ENCODE assay signal across 8 mouse cellular contexts in genomic region chr10:4388384-4388745, GRCm38 (mm10). TPM values are rescaled to one million over a fixed set of nuclear protein-coding genes. Genes with fewer than 3 reads are reported as not detected.
A peak's percentile ranks its signal among the peaks of the same experiment; 100 is the strongest.
DNase-seq lines count a peak whose midpoint lies in the region; ATAC-seq lines count a peak whose summit lies in the region.

No protein-coding gene starts in this region.

- H3K27me3 ChIP-seq in embryonic facial prominence, embryonic 11.5 days (ENCODE audit: control insufficient read depth, insufficient read depth, low read length) = no peaks in the 10 kb centered on the region
- no peaks in the 10 kb centered on the region for H3K27me3 ChIP-seq in hindbrain, embryonic 10.5 days (ENCODE audit: insufficient read depth, poor library complexity, severe bottlenecking)
- H3K27me3 ChIP-seq in liver, embryonic 13.5 days = no peaks in the 10 kb centered on the region

- peak overlapping the region; percentile 98 for H3K9ac ChIP-seq in embryonic facial prominence, embryonic 11.5 days (replicated peaks; ENCODE audit: low read length)
- H3K9ac ChIP-seq in liver, embryonic 13.5 days = peak overlapping the region; percentile 98

- 1% methylated on average over 19 of the region's 19 CpGs for WGBS in embryonic facial prominence, embryonic 11.5 days
- under 1% methylated on average over 19 of the region's 19 CpGs for WGBS in hindbrain, embryonic 10.5 days
- WGBS in liver, embryonic 13.5 days (ENCODE audit: insufficient replicate concordance) = under 1% methylated on average over 19 of the region's 19 CpGs

- no peaks in the 10 kb centered on the region for H3K9me3 ChIP-seq in embryonic facial prominence, embryonic 11.5 days (replicated peaks; ENCODE audit: control insufficient read depth, low read length)
- 0 out of 2 replicates have a peak, but pooled peaks cover 7% of the 10 kb centered on the region for H3K9me3 ChIP-seq in hindbrain, embryonic 10.5 days
- no peaks in the 10 kb centered on the region for H3K9me3 ChIP-seq in liver, embryonic 13.5 days (replicated peaks)

- peaks cover 2% of the 10 kb centered on the region; the same call in 1 of the 2 replicates for H3K4me1 ChIP-seq in embryonic facial prominence, embryonic 11.5 days (ENCODE audit: control insufficient read depth, insufficient read depth, low read length)
- H3K4me1 ChIP-seq in hindbrain, embryonic 10.5 days (replicated peaks) = peaks cover 41% of the 10 kb centered on the region
- peaks cover 79% of the 10 kb centered on the region for H3K4me1 ChIP-seq in liver, embryonic 13.5 days (replicated peaks)

- H3K4me2 ChIP-seq in embryonic facial prominence, embryonic 11.5 days (ENCODE audit: low read depth, low read length) = peak overlapping the region; percentile 84
- peak overlapping the region; percentile 96 for H3K4me2 ChIP-seq in liver, embryonic 13.5 days

- H3K36me3 ChIP-seq in embryonic facial prominence, embryonic 11.5 days (replicated peaks; ENCODE audit: control insufficient read depth, insufficient read depth, low read depth, low read length) = no peaks in the 10 kb centered on the region
- H3K36me3 ChIP-seq in hindbrain, embryonic 10.5 days = peaks cover 13% of the 10 kb centered on the region
- no peaks in the 10 kb centered on the region; the same call in none of the 2 replicates for H3K36me3 ChIP-seq in liver, embryonic 13.5 days

- peak; percentile 34 for DNase-seq in ovary, adult 18-20 months (ENCODE audit: low spot score)
- no peak for DNase-seq in ovary, postnatal 36 days (ENCODE audit: low spot score)
- peak; percentile 19 for DNase-seq in embryonic facial prominence, embryonic 11.5 days (ENCODE audit: low spot score)
- DNase-seq in hindbrain, embryonic 10.5 days (ENCODE audit: low spot score) = no peak
- no peak for DNase-seq in liver, embryonic 13.5 days
- DNase-seq in ovary, postnatal 14 days (ENCODE audit: low spot score) = peak; percentile 16
- no peak for DNase-seq in right cerebral cortex, postnatal 4 days
- DNase-seq in thymus, postnatal 36 days = no peak

- H3K4me3 ChIP-seq in embryonic facial prominence, embryonic 11.5 days (ENCODE audit: low read depth, low read length) = peak overlapping the region; percentile 97
- peak overlapping the region; percentile 95 for H3K4me3 ChIP-seq in hindbrain, embryonic 10.5 days
- H3K4me3 ChIP-seq in liver, embryonic 13.5 days (replicated peaks) = peak overlapping the region; percentile 98

- peak overlapping the region; percentile 99 for H3K27ac ChIP-seq in embryonic facial prominence, embryonic 11.5 days (replicated peaks; ENCODE audit: low read depth, low read length)
- peak overlapping the region; percentile 99 for H3K27ac ChIP-seq in hindbrain, embryonic 10.5 days
- peak overlapping the region; percentile 96 for H3K27ac ChIP-seq in liver, embryonic 13.5 days

- no peak for ATAC-seq in embryonic facial prominence, embryonic 11.5 days (replicated peaks; ENCODE audit: insufficient number of reproducible peaks, low FRiP score, low TSS enrichment, low read depth)
- ATAC-seq in liver, embryonic 13.5 days (ENCODE audit: low read depth) = no peak

RNA-seq across cellular contexts. Expression of gene Zbtb2, which starts 0.5 kb away (rescaled TPM):
- polyA plus RNA-seq in embryonic facial prominence, embryonic 11.5 days (2014; fragmentation: Nextera tagmentation; extraction: Ambion mirVana) = 20.3 and 23.3 TPM in 2 replicates
- 18.1 and 20.1 TPM in 2 replicates for polyA plus RNA-seq in hindbrain, embryonic 10.5 days (2016; fragmentation: Nextera tagmentation; extraction: Ambion mirVana)
- 4.4 and 5.7 TPM in 2 replicates for polyA plus RNA-seq in liver, embryonic 13.5 days (2015; fragmentation: Nextera tagmentation; extraction: Ambion mirVana)

RNA-seq across cellular contexts. Expression of gene Rmnd1, which starts 43.8 kb away (rescaled TPM):
- polyA plus RNA-seq in embryonic facial prominence, embryonic 11.5 days (2014; fragmentation: Nextera tagmentation; extraction: Ambion mirVana) = 52.7 and 53.0 TPM in 2 replicates
- polyA plus RNA-seq in hindbrain, embryonic 10.5 days (2016; fragmentation: Nextera tagmentation; extraction: Ambion mirVana) = 42.8 and 49.0 TPM in 2 replicates
- 21.4 and 25.0 TPM in 2 replicates for polyA plus RNA-seq in liver, embryonic 13.5 days (2015; fragmentation: Nextera tagmentation; extraction: Ambion mirVana)

RNA-seq across cellular contexts. Expression of gene Armt1, which starts 43.9 kb away (rescaled TPM):
- 25.5 and 29.3 TPM in 2 replicates for polyA plus RNA-seq in embryonic facial prominence, embryonic 11.5 days (2014; fragmentation: Nextera tagmentation; extraction: Ambion mirVana)
- 27.4 and 31.7 TPM in 2 replicates for polyA plus RNA-seq in hindbrain, embryonic 10.5 days (2016; fragmentation: Nextera tagmentation; extraction: Ambion mirVana)
- polyA plus RNA-seq in liver, embryonic 13.5 days (2015; fragmentation: Nextera tagmentation; extraction: Ambion mirVana) = 19.4 and 21.7 TPM in 2 replicates

Comparison
In these comparisons a context has a peak if more than half of its experiments do, and no peak if none do; other contexts are left out.
1. DNase-seq: peak in ovary, adult 18-20 months (single experiment), embryonic facial prominence, embryonic 11.5 days (single experiment) and ovary, postnatal 14 days (single experiment); none in ovary, postnatal 36 days (single experiment), hindbrain, embryonic 10.5 days (single experiment), liver, embryonic 13.5 days (single experiment), right cerebral cortex, postnatal 4 days (single experiment) and thymus, postnatal 36 days (0 of 2).
2. Peak in every context shown above with its lines, with median percentiles within 50 percentile points of each other: H3K27ac ChIP-seq and H3K4me3 ChIP-seq.